Mouse (Mus musculus) E14TG2a.4 (cell line): ENCODE data around the gene Gm28035.

Source experiments
- CTCF ChIP-seq: conservative IDR thresholded peaks from 2 replicates; pipeline ENCODE4 v1.5.1; 2014; ENCODE audit warnings: low read length
- NANOG ChIP-seq: IDR thresholded peaks from 2 replicates; pipeline ENCODE4 v1.6.1; 2014; ENCODE audit warnings: borderline replicate concordance, low read length, mixed read lengths
- POU5F1 ChIP-seq: IDR thresholded peaks from 2 replicates; pipeline ENCODE4 v1.6.1; 2014; ENCODE audit warnings: low read length, borderline replicate concordance

DNA sequence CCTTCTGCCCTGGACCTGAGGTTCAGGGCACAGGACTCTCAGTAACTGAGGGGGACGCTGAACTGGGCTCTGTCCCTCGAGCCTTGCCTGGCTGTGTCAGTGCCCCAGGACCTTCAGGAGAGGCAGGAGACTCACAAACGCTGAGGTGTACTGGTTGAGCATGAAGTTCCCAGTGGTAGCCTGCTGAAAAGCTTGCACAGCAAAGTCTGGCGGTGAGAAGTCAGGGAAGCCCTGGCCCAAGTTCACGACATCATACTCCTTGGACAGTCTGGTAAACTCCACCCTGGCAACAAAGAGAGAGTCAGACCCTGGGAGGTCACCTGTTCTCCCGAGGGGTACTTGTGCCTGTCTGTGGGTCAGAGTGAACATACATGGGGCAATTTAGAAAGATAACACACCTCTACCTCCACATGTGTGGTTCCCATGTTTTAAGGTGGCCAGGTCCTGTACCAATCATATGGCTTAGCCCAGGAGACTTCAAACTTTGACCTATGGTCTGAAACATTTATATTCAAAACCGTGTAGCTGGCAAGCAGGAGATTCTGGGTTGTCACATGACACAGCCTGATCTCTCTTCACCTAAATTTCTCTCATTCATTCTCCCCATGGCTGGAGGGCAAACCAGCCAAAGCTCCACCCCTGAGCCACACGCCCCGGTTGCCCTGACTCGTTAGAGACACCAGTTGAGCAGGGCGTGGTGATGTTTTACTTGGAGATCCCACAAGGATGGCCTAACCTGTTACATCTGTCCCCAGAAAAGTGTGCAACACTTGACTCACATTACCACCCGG is 48.4 kb upstream of the Gm28035 start:
- TF ChIP-seq CTCF = no peak
- TF ChIP-seq NANOG = no peak
- TF ChIP-seq POU5F1 = no peak
